In genomic region chr3:108372691-108373090, GRCm38 (mm10) we compare ENCODE assay signal across 32 mouse cellular contexts. TPM values are rescaled to one million over a fixed set of nuclear protein-coding genes. Genes with fewer than 3 reads are reported as not detected.
A peak's percentile ranks its signal among the peaks of the same experiment; 100 is the strongest.
DNase-seq lines count a peak whose midpoint lies in the region; ATAC-seq and TF ChIP-seq lines count a peak whose summit lies in the region.
"Had no signal": no experiment of that assay in that cellular context is flagged by ENCODE, and none has a peak within 500 bp of the region (broad histone marks: within the 10 kb centered on the region; RNA-seq: fewer than 3 reads in every experiment).

No protein-coding gene starts in this region.

- no peak overlapping the region for H3K4me2 ChIP-seq in heart, embryonic 13.5 days
- no peak overlapping the region for H3K4me2 ChIP-seq in lung, embryonic 16.5 days (ENCODE audit: low read depth, low read length)
- no peak overlapping the region for H3K4me2 ChIP-seq in lung, postnatal 0 days (replicated peaks; ENCODE audit: low read depth, low read length)
- H3K4me2 ChIP-seq in stomach, postnatal 0 days (replicated peaks; ENCODE audit: low read depth): no peak overlapping the region
- H3K4me2 ChIP-seq in kidney, embryonic 15.5 days: no peak overlapping the region
- H3K4me2 ChIP-seq: forebrain, embryonic 13.5 days; hindbrain, embryonic 13.5 days; liver, embryonic 12.5 days; midbrain, embryonic 15.5 days; neural tube, embryonic 15.5 days had no signal

- H3K36me3 ChIP-seq in heart, embryonic 13.5 days: no peaks in the 10 kb centered on the region
- no peaks in the 10 kb centered on the region for H3K36me3 ChIP-seq in heart, adult 2 months (ENCODE audit: control insufficient read depth, insufficient read depth, low read length)
- H3K36me3 ChIP-seq in lung, embryonic 16.5 days (ENCODE audit: control insufficient read depth, insufficient read depth, low read length): no peaks in the 10 kb centered on the region
- H3K36me3 ChIP-seq in lung, postnatal 0 days (ENCODE audit: insufficient read depth, low read length): no peaks in the 10 kb centered on the region
- no peaks in the 10 kb centered on the region for H3K36me3 ChIP-seq in stomach, postnatal 0 days (ENCODE audit: control insufficient read depth, insufficient read depth, low read length)
- no peaks in the 10 kb centered on the region for H3K36me3 ChIP-seq in kidney, embryonic 15.5 days
- H3K36me3 ChIP-seq: hindbrain, embryonic 13.5 days; liver, embryonic 12.5 days; midbrain, embryonic 10.5 days; midbrain, embryonic 15.5 days; neural tube, embryonic 15.5 days had no signal

- H3K4me1 ChIP-seq in heart, embryonic 13.5 days: peaks cover 33% of the 10 kb centered on the region
- peaks cover 2% of the 10 kb centered on the region for H3K4me1 ChIP-seq in heart, adult 2 months (ENCODE audit: control insufficient read depth, insufficient read depth, low read length)
- H3K4me1 ChIP-seq in lung, embryonic 16.5 days (replicated peaks; ENCODE audit: control insufficient read depth, insufficient read depth, low read length): peaks cover 16% of the 10 kb centered on the region
- peaks cover 11% of the 10 kb centered on the region; the same call in 1 of the 2 replicates for H3K4me1 ChIP-seq in lung, postnatal 0 days (ENCODE audit: insufficient read depth, low read depth, low read length)
- H3K4me1 ChIP-seq in stomach, postnatal 0 days (replicated peaks; ENCODE audit: control insufficient read depth, insufficient read depth): no peaks in the 10 kb centered on the region
- H3K4me1 ChIP-seq in kidney, embryonic 15.5 days: no peaks in the 10 kb centered on the region
- H3K4me1 ChIP-seq: forebrain, embryonic 13.5 days; midbrain, embryonic 15.5 days; neural tube, embryonic 15.5 days had no signal

- no peak for TF ChIP-seq POLR2A in heart, adult 2 months (IDR thresholded peaks at IDR 0.05; ENCODE audit: insufficient read depth, low read depth, low read length)

- 29% methylated on average over 3 of the region's 3 CpGs for WGBS in heart, embryonic 13.5 days
- WGBS in heart, adult 2 months: 62% methylated on average over 3 of the region's 3 CpGs
- 29% methylated on average over 3 of the region's 3 CpGs for WGBS in lung, embryonic 16.5 days
- 35% methylated on average over 3 of the region's 3 CpGs for WGBS in lung, postnatal 0 days
- WGBS in stomach, postnatal 0 days: 29% methylated on average over 3 of the region's 3 CpGs
- WGBS in kidney, embryonic 15.5 days: 79% methylated on average over 3 of the region's 3 CpGs

- TF ChIP-seq CTCF in heart, adult 2 months (IDR thresholded peaks at IDR 0.05): no peak
- TF ChIP-seq CTCF in lung, postnatal 0 days (IDR thresholded peaks at IDR 0.05): no peak
- no peak for TF ChIP-seq CTCF in stomach, postnatal 0 days (IDR thresholded peaks at IDR 0.05; ENCODE audit: low read depth)

- no peak overlapping the region for H3K9ac ChIP-seq in heart, embryonic 13.5 days
- no peak overlapping the region for H3K9ac ChIP-seq in heart, adult 2 months (ENCODE audit: low read depth, low read length)
- H3K9ac ChIP-seq in lung, embryonic 16.5 days (ENCODE audit: low read length): no peak overlapping the region
- H3K9ac ChIP-seq in lung, postnatal 0 days (replicated peaks; ENCODE audit: low read depth): no peak overlapping the region
- no peak overlapping the region for H3K9ac ChIP-seq in stomach, postnatal 0 days (ENCODE audit: low read length)
- no peak overlapping the region for H3K9ac ChIP-seq in kidney, embryonic 15.5 days
- H3K9ac ChIP-seq: forebrain, embryonic 13.5 days; hindbrain, embryonic 13.5 days; liver, embryonic 12.5 days; liver, postnatal 0 days; midbrain, embryonic 15.5 days; neural tube, embryonic 15.5 days had no signal

- ATAC-seq in heart, embryonic 13.5 days (ENCODE audit: extremely low read depth, insufficient number of reproducible peaks, low FRiP score, low TSS enrichment): no peak
- peak; percentile 88 for ATAC-seq in lung, embryonic 16.5 days (ENCODE audit: low read depth)
- peak; percentile 90 for ATAC-seq in lung, postnatal 0 days
- peak; percentile 70 for ATAC-seq in stomach, postnatal 0 days (ENCODE audit: low FRiP score, low TSS enrichment)
- no peak for ATAC-seq in kidney, embryonic 15.5 days (replicated peaks; ENCODE audit: low FRiP score)
- ATAC-seq: activated CD4-positive, CD25-positive, alpha-beta regulatory T cell, adult 4 months; CD4-positive, CD25-positive, alpha-beta regulatory T cell, adult 4 months; forebrain, embryonic 13.5 days; intestine, postnatal 0 days; liver, embryonic 12.5 days; liver, postnatal 0 days; midbrain, embryonic 15.5 days had no signal

- intact Hi-C loops in heart, adult 2 months (cut with DNase I): no loop called here

- DNase-seq in heart, adult 2 months: no peak
- DNase-seq in lung, postnatal 14 days: no peak
- DNase-seq in lung, postnatal 0 days (ENCODE audit: low spot score): peak; percentile 88
- peak; percentile 35 for DNase-seq in stomach, postnatal 0 days (ENCODE audit: low spot score)
- DNase-seq in gastrocnemius, adult 18-20 months (ENCODE audit: low spot score): no peak
- DNase-seq: cerebellum, adult 8-10 months; cerebellum, postnatal 36 days; embryo, embryonic 11 days; gastrocnemius, postnatal 25 days; heart, adult 18-20 months; kidney, postnatal 25 days; right cerebral cortex, postnatal 25 days; thymus, postnatal 4 days had no signal

- no peak overlapping the region for H3K4me3 ChIP-seq in heart, embryonic 13.5 days
- no peak overlapping the region for H3K4me3 ChIP-seq in heart, adult 2 months
- no peak overlapping the region for H3K4me3 ChIP-seq in lung, embryonic 16.5 days (ENCODE audit: low read length)
- H3K4me3 ChIP-seq in lung, postnatal 0 days (ENCODE audit: low read depth, low read length): no peak overlapping the region
- H3K4me3 ChIP-seq in stomach, postnatal 0 days (ENCODE audit: low read depth, low read length): no peak overlapping the region
- no peak overlapping the region for H3K4me3 ChIP-seq in kidney, embryonic 15.5 days (replicated peaks)
- H3K4me3 ChIP-seq: forebrain, embryonic 13.5 days; hindbrain, embryonic 13.5 days; left cerebral cortex, adult 2 months; liver, embryonic 12.5 days; midbrain, embryonic 10.5 days; midbrain, embryonic 15.5 days; neural tube, embryonic 15.5 days had no signal

- no peaks in the 10 kb centered on the region for H3K79me2 ChIP-seq in heart, adult 2 months (replicated peaks; ENCODE audit: control insufficient read depth, insufficient read depth, low read length)

- no peak for TF ChIP-seq EP300 in heart, adult 2 months (IDR thresholded peaks at IDR 0.05; ENCODE audit: insufficient read depth, low read depth, low read length)
- TF ChIP-seq EP300 in lung, postnatal 0 days (IDR thresholded peaks at IDR 0.05): peak; percentile 96
- TF ChIP-seq EP300 in stomach, postnatal 0 days (optimal IDR thresholded peaks at IDR 0.05): no peak

- H3K9me3 ChIP-seq in heart, embryonic 13.5 days: no peaks in the 10 kb centered on the region
- no peaks in the 10 kb centered on the region for H3K9me3 ChIP-seq in lung, embryonic 16.5 days (ENCODE audit: control insufficient read depth, low read length)
- H3K9me3 ChIP-seq in lung, postnatal 0 days (ENCODE audit: low read length): no peaks in the 10 kb centered on the region
- H3K9me3 ChIP-seq in stomach, postnatal 0 days (ENCODE audit: control insufficient read depth, low read length): no peaks in the 10 kb centered on the region
- no peaks in the 10 kb centered on the region for H3K9me3 ChIP-seq in kidney, embryonic 15.5 days (replicated peaks)
- H3K9me3 ChIP-seq: forebrain, embryonic 13.5 days; hindbrain, embryonic 13.5 days; liver, embryonic 12.5 days; midbrain, embryonic 10.5 days; midbrain, embryonic 15.5 days; neural tube, embryonic 15.5 days had no signal

- H3K27me3 ChIP-seq in heart, embryonic 13.5 days (replicated peaks): no peaks in the 10 kb centered on the region; the same call in 1 of the 2 replicates
- H3K27me3 ChIP-seq in heart, adult 2 months (ENCODE audit: control insufficient read depth, insufficient read depth, low read length): no peaks in the 10 kb centered on the region
- no peaks in the 10 kb centered on the region for H3K27me3 ChIP-seq in lung, embryonic 16.5 days (ENCODE audit: control insufficient read depth, insufficient read depth, low read depth, low read length)
- no peaks in the 10 kb centered on the region for H3K27me3 ChIP-seq in lung, postnatal 0 days (replicated peaks; ENCODE audit: insufficient read depth, low read length)
- no peaks in the 10 kb centered on the region for H3K27me3 ChIP-seq in stomach, postnatal 0 days (ENCODE audit: control insufficient read depth, insufficient read depth, low read length)
- no peaks in the 10 kb centered on the region for H3K27me3 ChIP-seq in kidney, embryonic 15.5 days
- H3K27me3 ChIP-seq: forebrain, embryonic 13.5 days; hindbrain, embryonic 13.5 days; midbrain, embryonic 15.5 days; neural tube, embryonic 15.5 days had no signal

- peak overlapping the region; percentile 25; the same call in 1 of the 2 replicates for H3K27ac ChIP-seq in heart, embryonic 13.5 days (replicated peaks)
- H3K27ac ChIP-seq in heart, adult 2 months: no peak overlapping the region
- H3K27ac ChIP-seq in lung, embryonic 16.5 days (ENCODE audit: low read length): peak overlapping the region; percentile 97
- H3K27ac ChIP-seq in lung, postnatal 0 days (ENCODE audit: low read length): peak overlapping the region; percentile 60
- no peak overlapping the region for H3K27ac ChIP-seq in stomach, postnatal 0 days (replicated peaks)
- H3K27ac ChIP-seq in kidney, embryonic 15.5 days: no peak overlapping the region
- H3K27ac ChIP-seq: forebrain, embryonic 13.5 days; hindbrain, embryonic 13.5 days; left cerebral cortex, adult 2 months; liver, embryonic 12.5 days; midbrain, embryonic 10.5 days; midbrain, embryonic 15.5 days; neural tube, embryonic 15.5 days had no signal

RNA-seq across cellular contexts. Expression of gene Mybphl, which starts 8.0 kb away (rescaled TPM):
- polyA plus RNA-seq in heart, embryonic 13.5 days (2015; fragmentation: Nextera tagmentation; extraction: Ambion mirVana): 40.7 and 45.8 TPM in 2 replicates
- 10 to 100 TPM; 35.8 to 51.2 TPM for total RNA-seq in heart, adult 2 months (2021)
- 268 and 304 TPM in 2 replicates for polyA plus RNA-seq in heart, adult 2 months (2012; rRNA removed)
- polyA plus RNA-seq in lung, embryonic 16.5 days (2015; fragmentation: Nextera tagmentation; extraction: Ambion mirVana): 6.1 and 9.9 TPM in 2 replicates
- 5.6 and 7.1 TPM in 2 replicates for polyA plus RNA-seq in lung, postnatal 0 days (2015; fragmentation: Nextera tagmentation; extraction: Ambion mirVana)
- polyA plus RNA-seq in stomach, postnatal 0 days (2015; fragmentation: Nextera tagmentation; extraction: Ambion mirVana): not detected in 2 replicates
- polyA plus RNA-seq in kidney, embryonic 15.5 days (2015; fragmentation: Nextera tagmentation; extraction: Ambion mirVana): not detected in 2 replicates
- total RNA-seq in gastrocnemius, adult 18-20 months (2021): not detected
- total RNA-seq: adrenal gland, adult 2 months; adrenal gland, postnatal 4 days; gastrocnemius, postnatal 25 days; megakaryocyte progenitor cell, adult 5-6 weeks had no signal
- polyA plus RNA-seq: activated CD4-positive, CD25-positive, alpha-beta regulatory T cell, adult 4 months; adrenal gland, adult 2 months; CD4-positive, CD25-positive, alpha-beta regulatory T cell, adult 4 months; forebrain, embryonic 13.5 days; intestine, postnatal 0 days; kidney, embryonic 14.5 days; limb, embryonic 14.5 days; midbrain, embryonic 15.5 days had no signal

RNA-seq across cellular contexts. Expression of gene Psrc1, which starts 10.9 kb away (rescaled TPM):
- 24.4 and 25.4 TPM in 2 replicates for polyA plus RNA-seq in heart, embryonic 13.5 days (2015; fragmentation: Nextera tagmentation; extraction: Ambion mirVana)
- under 1 TPM; 0.16 to 0.34 TPM for total RNA-seq in heart, adult 2 months (2021)
- 0.59 and 0.64 TPM in 2 replicates for polyA plus RNA-seq in heart, adult 2 months (2012; rRNA removed)
- polyA plus RNA-seq in lung, embryonic 16.5 days (2015; fragmentation: Nextera tagmentation; extraction: Ambion mirVana): 73.9 and 75.6 TPM in 2 replicates
- 2.3 and 3.7 TPM in 2 replicates for polyA plus RNA-seq in lung, postnatal 0 days (2015; fragmentation: Nextera tagmentation; extraction: Ambion mirVana)
- polyA plus RNA-seq in stomach, postnatal 0 days (2015; fragmentation: Nextera tagmentation; extraction: Ambion mirVana): 7.7 and 8.3 TPM in 2 replicates
- polyA plus RNA-seq in kidney, embryonic 15.5 days (2015; fragmentation: Nextera tagmentation; extraction: Ambion mirVana): 47.2 and 48.8 TPM in 2 replicates
- total RNA-seq in gastrocnemius, adult 18-20 months (2021): not detected

RNA-seq across cellular contexts. Expression of gene Celsr2, which starts 42.7 kb away (rescaled TPM):
- 2.1 and 3.1 TPM in 2 replicates for polyA plus RNA-seq in heart, embryonic 13.5 days (2015; fragmentation: Nextera tagmentation; extraction: Ambion mirVana)
- total RNA-seq in heart, adult 2 months (2021): 1 to 10 TPM; 6.4 to 7.2 TPM
- polyA plus RNA-seq in heart, adult 2 months (2012; rRNA removed): 5.2 and 5.4 TPM in 2 replicates
- 6.8 and 6.9 TPM in 2 replicates for polyA plus RNA-seq in lung, embryonic 16.5 days (2015; fragmentation: Nextera tagmentation; extraction: Ambion mirVana)
- polyA plus RNA-seq in lung, postnatal 0 days (2015; fragmentation: Nextera tagmentation; extraction: Ambion mirVana): 3.4 and 3.8 TPM in 2 replicates
- polyA plus RNA-seq in stomach, postnatal 0 days (2015; fragmentation: Nextera tagmentation; extraction: Ambion mirVana): 7.5 and 9.7 TPM in 2 replicates
- 19.3 and 21.6 TPM in 2 replicates for polyA plus RNA-seq in kidney, embryonic 15.5 days (2015; fragmentation: Nextera tagmentation; extraction: Ambion mirVana)
- 10 to 100 TPM; 10.0 to 11.6 TPM for total RNA-seq in gastrocnemius, adult 18-20 months (2021)

Comparison
In these comparisons a context has a peak if more than half of its experiments do, and no peak if none do; other contexts are left out.
1. H3K27ac ChIP-seq: peak in heart, embryonic 13.5 days (single experiment), lung, embryonic 16.5 days (single experiment) and lung, postnatal 0 days (single experiment); none in heart, adult 2 months (single experiment), stomach, postnatal 0 days (single experiment) and kidney, embryonic 15.5 days (single experiment).
2. DNase-seq: peak in lung, postnatal 0 days (single experiment) and stomach, postnatal 0 days (single experiment); none in heart, adult 2 months (0 of 2), lung, postnatal 14 days (single experiment) and gastrocnemius, adult 18-20 months (single experiment).
3. ATAC-seq: peak in lung, embryonic 16.5 days (single experiment), lung, postnatal 0 days (single experiment) and stomach, postnatal 0 days (single experiment); none in heart, embryonic 13.5 days (single experiment) and kidney, embryonic 15.5 days (single experiment).